Mouse (Mus musculus): Measurements from ENCODE around the gene Pak1ip1. TPM values are rescaled to one million over a fixed set of nuclear protein-coding genes. Genes with fewer than 3 reads are reported as not detected.
"Not testable (repeated sequence)": the region's sequence is repeated elsewhere in the genome, so short reads cannot be mapped to it uniquely, and the experiment has no call there.

The Pak1ip1 gene
- polyA plus RNA-seq (2012; rRNA removed), result 47.0 and 54.5 TPM in 2 replicates

DNA sequence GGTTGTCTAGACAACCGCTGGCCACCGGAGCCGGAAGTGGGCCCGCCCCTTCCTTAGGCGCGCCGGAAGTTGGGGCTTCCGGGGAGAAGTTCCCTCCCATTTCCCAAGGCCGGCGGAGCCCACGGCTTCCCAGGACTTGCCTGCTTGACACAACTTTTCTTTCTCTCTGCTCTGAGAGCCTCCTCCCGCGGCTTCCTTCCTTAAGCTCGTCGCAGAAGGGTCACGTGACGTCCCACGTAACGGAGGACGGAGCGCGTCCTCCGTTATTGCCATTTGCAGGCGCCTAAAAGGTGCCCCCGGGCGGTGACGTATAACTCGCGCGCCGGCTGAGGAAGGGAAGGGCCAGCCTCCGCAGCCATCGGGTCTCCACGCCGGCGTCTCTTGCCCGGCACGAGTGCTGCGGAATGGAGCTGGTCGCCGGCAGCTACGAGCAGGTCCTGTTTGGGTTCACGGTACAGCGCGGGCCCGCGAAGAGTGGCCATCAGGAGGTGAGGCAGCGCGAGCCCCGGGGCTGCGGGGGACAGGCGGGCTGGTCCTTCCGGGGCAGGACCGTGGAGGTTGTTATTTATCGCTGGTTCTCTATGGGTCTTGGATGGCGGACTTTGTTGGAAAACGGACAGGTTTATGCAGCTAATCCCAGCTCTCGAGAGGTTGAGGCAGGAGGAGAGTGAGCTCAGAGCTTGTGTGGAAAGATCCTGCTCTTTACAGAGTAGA lies at the start of gene Pak1ip1:
Gene Pak1ip1 (plus strand): TSS at position 98 of the 714 bp plus-strand sequence.
- peak; percentile 85 to 93 for DNase-seq (ENCODE audit: extremely low spot score in 1 of 2, low spot score in 1 of 2)

DNA sequence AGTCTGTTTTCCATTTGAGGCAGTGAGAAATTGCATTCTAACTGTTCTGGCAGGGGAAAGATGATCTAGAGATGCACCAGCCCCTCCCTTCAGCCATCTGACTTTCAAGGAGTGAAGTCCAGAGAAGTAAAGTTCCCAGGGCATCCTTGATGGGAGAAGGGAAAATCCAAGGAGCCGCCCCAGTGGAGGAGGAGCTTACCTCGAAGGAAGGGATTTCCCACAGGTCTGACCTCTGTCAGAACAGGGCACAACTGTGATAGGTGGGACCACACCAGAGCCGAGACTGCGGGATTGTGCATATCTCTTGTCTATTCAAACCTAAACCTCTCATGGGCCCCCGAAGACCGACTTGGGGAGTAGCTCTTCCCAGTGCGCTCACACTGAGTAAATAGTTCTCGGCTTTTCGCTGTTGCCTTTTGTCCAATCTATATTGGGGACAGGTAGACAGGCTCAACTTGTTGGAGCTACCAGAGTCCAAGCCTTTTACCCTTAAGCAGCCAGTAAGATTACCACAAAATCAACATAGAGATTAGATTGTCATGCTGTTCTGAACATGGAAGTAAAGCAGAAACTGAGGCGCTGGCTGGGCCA lies 49.3 kb upstream of the Pak1ip1 start:
- no peak for DNase-seq (ENCODE audit: extremely low spot score in 1 of 2, low spot score in 1 of 2)

DNA sequence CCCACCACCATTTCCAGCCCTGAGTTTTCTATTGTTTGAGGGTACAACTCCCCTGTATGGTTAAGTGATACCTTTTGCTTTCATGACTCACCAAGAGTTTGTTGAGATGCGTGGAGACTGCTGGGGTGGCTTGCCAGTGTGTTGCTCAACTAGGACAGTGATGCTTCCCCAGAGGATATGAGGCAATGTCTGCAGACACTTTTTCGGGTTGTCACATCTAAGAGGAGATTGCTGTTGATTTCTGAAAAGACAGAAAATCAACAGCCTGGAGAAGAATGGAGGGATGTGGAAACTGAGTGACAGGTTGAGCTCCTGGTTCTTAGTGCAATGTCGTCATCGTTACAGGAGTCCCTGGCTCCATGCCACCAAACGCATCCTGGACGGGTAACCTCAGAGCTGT lies 47.6 kb upstream of the Pak1ip1 start:
- DNase-seq (ENCODE audit: extremely low spot score in 1 of 2, low spot score in 1 of 2), result no peak

DNA sequence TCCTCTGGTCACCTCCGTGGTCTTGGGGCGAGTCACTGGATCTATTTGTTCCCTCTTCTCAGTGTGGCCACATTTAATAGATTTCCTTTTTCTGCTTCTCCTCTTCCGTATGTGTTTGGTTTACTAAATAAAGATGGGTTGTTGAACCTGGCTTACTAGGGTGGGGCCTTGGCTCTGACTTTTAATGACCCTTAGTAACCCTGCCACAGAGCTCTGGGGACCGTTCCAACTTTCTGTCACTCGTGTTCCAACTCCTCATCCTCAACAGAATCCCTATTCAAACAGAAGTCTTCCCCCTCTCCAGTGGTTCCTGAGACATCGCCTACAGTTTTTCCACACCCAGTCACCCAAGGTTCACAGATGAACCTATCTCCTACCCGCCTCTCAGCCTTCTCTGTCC lies 45.0 kb upstream of the Pak1ip1 start:
- DNase-seq (ENCODE audit: extremely low spot score in 1 of 2, low spot score in 1 of 2), result no peak

DNA sequence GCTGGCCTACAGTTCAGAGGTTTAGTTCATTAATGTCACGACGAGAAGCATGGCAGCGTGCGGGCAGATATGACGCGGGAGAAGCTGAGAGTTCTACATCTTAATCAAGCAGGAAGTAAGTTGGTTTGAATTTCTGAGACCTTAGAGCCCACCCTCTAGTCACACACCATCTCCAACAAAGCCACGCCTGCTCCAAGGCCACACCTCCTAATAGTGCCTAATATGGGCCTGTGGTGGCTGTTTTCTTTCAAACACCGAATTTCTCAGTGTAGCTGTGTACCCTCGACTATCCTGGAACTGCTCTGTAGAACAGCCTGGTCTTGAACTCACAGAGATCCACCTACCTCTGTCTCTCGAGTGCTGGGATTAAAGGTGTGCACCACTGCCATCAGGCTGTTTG lies 33.2 kb upstream of the Pak1ip1 start:
- no peak for DNase-seq (ENCODE audit: extremely low spot score in 1 of 2, low spot score in 1 of 2)

DNA sequence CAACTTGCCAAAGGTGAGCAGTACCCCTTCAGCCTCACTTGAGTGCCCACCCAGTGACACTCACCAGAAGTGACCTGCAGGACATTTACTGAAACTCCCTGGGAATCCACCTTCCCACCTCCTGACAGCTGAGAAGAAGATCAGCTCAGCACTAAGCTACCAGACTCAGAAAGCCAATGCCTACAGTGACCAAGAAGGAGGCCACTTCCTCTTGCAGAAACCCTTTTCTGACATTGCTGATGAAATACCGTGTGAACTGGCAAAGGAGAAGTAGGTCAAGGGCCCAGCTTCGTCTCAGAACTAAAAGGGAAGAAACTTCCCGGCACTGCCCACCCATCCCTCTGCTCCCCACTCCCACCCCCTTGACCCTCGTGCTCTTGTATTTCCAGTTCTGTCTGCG lies 32.3 kb upstream of the Pak1ip1 start:
- no peak for DNase-seq (ENCODE audit: extremely low spot score in 1 of 2, low spot score in 1 of 2)

DNA sequence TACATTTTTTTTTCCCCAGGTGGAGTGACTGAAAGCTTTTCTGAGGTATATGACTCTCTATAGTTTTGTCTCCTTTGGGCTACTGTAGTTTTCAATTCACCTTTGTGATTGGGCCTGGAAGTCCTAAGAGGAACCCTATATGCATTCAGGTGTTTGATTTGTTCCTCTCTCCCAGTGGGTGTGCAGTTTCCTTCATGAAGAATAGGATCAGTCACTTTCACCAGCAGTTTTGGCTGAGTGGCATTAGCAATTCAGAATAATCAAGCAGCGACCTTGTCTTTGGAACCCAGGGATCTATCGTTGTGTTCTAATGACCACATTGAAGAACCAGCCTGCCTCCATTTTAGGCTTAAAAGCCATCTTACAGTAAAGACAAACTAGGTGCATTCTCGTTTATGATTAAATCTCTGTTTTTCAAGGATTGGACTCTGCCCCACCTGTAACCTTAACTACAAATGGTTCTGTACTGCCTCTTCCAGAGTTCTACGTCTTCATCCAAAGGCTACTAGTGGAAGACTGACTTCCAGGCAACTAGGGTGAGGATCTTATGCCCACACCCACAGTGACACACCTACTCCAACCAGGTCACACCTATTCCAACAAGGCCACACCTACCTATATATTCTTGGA lies 30.9 kb upstream of the Pak1ip1 start:
- DNase-seq (ENCODE audit: extremely low spot score in 1 of 2, low spot score in 1 of 2), result no peak

DNA sequence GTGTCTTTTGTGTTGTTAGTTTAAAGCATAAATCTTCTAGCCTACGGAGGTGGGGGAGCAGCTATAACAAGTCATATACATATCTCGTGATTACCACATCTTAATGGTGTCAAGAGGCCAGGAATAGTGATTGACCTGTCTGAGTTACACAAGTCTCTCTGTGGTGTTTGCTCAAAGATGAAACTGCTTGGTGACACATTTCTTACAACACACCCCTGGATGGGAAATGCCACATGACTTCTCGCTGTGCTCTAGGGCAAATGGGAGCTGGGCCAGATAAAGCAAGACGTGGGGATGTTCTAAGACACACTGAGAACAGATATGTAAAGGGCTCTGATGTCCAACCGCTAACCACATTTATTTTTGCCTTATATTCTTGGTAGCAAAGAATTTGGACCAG lies 29.6 kb upstream of the Pak1ip1 start:
- DNase-seq (ENCODE audit: extremely low spot score in 1 of 2, low spot score in 1 of 2), result no peak

DNA sequence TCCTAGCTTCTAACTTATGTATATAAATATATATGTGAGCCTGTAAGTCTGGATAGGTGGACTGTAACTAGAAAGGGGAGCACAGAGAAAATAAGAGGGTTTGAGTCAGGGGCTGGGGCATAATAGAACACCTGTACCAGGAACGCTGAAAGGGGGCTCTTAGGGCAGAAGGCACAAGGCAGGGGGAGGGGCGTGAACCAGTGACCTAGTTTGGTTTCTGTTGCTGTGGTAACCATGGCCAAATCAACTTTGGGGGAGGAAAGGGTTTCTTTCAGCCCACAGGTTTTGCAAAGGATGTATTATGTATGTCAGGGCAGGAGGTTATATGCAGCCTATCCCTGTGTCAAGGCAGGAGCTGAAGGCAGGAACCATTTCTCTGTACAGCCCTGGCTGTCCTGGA lies 29.0 kb upstream of the Pak1ip1 start:
- no peak for DNase-seq (ENCODE audit: extremely low spot score in 1 of 2, low spot score in 1 of 2)

DNA sequence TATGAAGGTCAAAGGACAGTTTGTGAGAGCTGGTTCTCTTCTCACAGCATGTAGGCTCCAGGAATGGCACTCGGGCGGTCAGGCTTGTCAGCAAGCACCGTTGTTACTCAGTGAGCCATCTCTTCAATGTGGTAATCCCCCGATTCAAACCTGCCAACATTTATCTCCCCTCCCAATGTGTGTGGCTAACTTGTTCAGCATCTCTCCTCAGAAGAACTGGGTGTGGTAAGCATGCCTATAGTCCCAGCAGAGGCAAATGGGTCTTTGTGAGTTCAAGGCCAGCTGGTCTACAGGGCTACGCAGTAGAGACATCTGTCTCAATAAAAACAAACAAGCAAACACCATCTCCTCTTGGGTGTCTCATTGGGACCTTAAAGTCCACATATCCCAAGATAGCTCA lies 27.8 kb upstream of the Pak1ip1 start:
- DNase-seq (ENCODE audit: extremely low spot score in 1 of 2, low spot score in 1 of 2), result no peak

DNA sequence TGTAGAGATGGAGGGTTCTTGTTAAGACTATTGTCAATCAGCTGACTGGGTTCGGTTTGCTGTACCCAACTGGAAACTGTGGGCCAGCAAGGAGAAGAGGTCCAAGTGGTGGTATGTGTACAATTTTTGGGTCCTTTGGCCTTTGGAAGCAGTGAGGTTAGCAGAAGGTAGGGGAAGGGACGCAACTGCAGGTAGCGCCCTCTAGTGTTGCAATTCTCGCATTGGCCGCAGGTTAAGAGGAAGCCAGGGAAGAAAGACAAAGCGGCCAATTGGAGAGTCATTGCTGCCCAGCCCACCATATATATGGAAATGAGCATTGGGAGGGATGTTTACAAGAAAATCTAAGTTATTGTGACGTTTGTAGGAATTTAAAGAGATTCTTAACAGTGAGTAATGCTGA lies 23.2 kb upstream of the Pak1ip1 start:
- peak in 1 of 2 experiments; percentile 67 for DNase-seq (ENCODE audit: extremely low spot score in 1 of 2, low spot score in 1 of 2)

DNA sequence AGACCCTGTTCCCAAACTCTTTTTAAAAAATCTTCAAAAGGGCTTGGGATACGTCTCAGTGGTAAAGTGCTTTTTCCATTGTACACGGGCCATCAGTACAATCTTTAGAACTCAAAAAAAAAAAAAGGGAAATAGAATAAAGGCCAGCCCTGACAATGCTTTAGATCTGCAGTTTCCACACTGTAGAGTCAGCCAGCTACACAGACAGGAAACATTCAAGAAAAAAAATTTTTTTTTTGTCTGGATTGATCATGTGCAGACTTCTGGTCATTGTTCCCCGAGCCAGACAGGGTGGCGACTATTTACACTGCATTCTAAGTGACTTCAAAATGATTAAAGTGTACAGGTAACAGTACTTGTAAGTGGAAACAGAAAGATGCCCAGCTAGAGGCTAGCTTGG lies 22.2 kb upstream of the Pak1ip1 start:
- DNase-seq (ENCODE audit: extremely low spot score in 1 of 2, low spot score in 1 of 2), result no peak

DNA sequence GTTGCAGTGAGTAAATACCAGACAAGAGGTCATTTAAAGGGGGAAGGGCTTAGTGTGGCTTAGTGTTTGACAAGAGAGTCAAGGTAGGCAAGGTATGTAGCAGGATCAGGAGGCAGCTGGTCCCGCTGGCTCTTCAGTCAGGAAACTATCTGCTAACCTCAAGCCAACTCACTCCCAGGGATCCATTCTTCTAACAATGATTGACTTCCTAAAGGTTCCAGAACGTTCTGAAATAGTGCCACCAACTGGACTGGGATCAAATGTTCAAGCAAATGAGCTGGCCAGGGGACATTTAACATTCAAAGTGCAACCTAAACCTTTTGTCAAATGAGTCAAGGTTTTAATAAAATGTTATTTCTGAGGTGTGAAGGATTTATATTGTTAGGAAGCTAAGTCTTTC lies 21.5 kb upstream of the Pak1ip1 start:
- no peak for DNase-seq (ENCODE audit: extremely low spot score in 1 of 2, low spot score in 1 of 2)

DNA sequence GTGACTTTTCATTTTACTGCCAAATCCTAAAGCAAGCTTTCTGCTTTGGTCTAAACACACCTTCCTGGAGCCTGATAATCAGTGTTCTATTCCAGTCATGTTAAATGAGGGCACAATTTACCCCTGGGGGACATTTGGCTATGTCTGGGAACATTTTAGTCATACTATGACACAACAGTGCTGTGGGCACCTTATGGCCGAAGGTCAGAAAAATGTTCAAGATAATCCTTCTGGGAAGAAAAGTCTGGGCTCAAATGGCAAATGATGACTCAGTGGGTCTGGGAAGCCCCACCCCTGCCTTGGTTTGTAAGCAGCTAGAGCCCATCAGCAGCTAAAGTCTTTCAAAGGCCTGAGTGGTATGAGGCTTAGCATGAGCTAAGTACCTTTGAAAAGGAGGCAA lies 18.1 kb upstream of the Pak1ip1 start:
- no peak for DNase-seq (ENCODE audit: extremely low spot score in 1 of 2, low spot score in 1 of 2)

DNA sequence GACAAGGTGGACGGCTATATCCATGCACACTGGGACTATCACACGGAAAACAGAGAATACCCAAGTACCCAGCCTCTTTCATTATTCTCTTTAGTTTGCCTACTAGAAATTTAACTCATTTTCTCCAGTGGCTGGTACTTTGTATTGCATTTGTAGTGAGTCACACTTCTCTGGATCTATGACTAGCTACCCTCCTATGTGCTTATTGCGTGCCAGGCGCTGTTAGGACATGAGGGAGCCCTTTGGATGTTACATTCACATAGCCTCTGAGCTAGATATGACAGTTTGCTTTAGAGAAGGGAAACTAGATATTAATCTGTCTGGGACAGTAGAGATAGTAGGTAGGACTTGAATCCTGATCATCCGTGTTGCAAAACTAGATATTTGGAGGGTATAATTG lies 14.7 kb upstream of the Pak1ip1 start:
- no peak for DNase-seq (ENCODE audit: extremely low spot score in 1 of 2, low spot score in 1 of 2)

DNA sequence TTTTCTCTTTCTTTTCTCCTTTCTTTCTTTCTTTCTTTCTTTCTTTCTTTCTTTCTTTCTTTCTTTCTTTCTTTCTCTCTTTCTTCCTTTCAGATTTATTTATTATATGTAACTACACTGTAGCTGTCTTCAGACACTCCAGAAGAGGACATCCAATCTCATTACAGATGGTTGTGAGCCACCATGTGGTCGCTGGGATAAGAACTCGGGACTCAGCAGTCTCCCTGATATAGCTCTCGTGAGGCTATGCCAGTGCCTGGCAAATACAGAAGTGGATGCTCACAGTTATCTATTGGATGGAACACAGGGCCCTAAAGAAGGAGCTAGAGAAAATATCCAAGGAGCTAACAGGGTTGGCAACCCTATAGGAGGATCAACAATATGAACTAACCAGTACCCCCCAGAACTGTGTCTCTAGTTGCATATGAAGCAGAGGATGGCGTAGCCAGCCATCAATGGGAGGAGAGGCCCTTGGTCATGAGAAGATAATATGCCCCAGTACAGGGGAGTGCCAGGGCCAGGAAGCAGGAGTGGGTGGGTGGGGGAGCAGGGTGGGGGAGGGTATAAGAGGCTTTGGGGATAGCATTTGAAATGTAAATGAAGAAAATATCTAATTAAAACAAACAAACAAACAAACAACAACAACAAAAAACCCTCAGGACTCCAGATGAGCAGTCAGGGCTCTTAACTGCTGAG lies 13.1 kb upstream of the Pak1ip1 start:
- not testable (repeated sequence) for DNase-seq (ENCODE audit: extremely low spot score in 1 of 2, low spot score in 1 of 2)

DNA sequence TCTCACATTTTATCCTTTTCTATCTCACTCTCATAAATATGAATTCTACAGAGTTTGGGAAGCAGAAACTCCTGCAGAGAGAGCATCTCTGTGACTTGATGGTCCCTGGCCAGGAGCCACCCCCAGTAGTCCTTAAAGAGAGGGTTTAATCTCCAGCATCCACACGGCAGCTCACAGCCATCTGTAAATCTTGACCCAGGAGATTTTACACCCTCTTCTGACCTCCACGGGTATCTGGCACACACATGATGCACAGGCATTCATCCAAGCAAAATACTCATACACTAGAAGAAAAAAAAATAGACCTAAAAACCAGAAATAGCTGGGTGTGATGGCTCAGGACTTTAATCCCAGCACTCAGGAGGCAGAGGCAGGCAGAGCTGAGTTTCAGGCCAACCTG lies 12.4 kb upstream of the Pak1ip1 start:
- no peak for DNase-seq (ENCODE audit: extremely low spot score in 1 of 2, low spot score in 1 of 2)

DNA sequence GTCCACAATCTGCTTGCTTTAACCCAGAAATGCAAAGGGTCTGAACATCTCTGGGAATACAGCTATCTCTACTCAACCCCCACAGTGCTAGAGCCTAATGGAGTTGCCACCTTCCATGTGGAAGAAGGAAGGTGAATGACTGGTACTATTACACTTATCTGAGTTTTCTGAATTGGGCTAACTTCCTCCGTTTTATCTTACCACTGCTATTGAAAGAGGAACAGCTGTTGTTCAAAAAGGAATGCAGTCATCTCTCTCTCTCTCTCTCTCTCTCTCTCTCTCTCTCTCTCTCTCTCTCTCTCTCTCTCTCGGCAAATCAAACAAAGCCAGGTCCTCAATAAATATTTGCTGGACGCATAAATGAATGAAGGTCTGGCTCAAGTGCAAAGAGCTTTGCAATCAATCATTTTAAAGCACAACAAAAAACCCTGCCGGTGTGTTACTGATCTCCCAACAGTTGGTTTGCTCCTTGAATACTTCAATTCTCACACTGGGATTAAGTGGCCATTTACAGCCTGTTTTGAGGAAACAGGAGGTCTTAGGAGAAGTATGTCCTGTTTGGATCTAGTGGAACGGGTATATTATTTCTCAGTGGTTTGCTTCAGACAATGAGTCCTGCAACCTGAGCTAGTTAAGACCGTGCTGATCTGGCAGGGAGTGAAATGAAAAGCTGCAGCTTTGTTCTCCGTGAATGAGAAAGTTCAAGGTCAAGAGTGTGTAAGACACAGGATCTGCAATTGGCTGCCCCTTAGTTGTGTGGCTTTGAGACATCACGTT lies 6.1 kb upstream of the Pak1ip1 start:
- no peak for DNase-seq (ENCODE audit: extremely low spot score in 1 of 2, low spot score in 1 of 2)

DNA sequence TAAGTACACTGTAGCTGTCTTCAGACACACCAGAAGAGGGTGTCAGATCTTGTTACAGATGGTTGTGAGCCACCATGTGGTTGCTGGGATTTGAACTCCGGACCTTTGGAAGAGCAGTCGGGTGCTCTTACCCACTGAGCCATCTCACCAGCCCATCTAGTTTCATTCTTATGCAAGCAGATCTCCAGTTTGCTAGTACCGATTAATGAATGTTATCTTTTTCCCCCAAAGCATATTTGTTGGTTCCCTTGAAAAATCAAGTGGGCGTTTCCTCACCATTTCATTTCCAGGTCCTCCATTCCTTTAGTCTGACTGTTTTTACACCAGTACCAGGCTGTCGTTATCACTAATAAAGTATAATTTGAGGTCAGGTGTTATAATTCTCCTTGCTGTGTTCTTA lies 2.3 kb upstream of the Pak1ip1 start:
- not testable (repeated sequence) for DNase-seq (ENCODE audit: extremely low spot score in 1 of 2, low spot score in 1 of 2)

DNA sequence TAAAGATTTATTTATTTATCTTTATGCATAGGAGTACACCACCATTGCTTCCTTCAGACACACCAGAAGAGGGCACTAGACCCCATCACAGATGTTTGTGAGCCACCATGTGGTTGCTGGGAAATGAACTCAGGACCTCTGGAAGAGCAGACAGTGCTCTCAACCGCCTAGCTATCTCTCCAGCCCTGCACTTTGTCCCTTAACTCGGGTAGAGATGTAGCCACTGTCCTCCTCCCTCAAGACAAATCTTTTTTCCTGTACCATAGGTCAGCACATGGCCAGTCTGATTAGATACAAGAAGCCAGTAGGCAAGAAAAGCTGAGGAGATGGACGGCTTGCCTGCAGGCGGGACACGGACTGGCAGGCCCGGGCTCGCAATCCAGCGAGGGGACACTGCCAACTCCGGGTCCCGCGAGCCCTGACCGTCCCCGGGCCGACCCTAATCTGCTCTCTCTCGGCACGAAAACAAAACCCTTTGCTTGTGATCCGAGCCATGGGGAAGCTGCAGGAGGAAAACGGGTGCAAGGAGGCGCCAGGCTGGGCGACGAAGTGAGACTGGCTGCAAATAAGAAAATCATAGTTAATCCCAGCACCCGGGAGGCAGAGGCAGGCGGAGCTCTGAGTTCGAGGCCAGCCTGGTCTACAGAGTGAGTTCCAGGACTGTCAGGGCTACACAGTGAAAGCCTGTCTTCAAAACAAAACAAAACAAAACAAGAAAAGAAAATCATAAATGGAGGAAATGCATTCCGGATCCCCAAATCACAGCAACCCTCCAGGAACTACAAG lies 490 bp upstream of the Pak1ip1 start:
- DNase-seq (ENCODE audit: extremely low spot score in 1 of 2, low spot score in 1 of 2), result peak in 1 of 2 experiments; percentile 50

Measured in frontal cortex, adult 2 months (tissue).